Mouse (Mus musculus): ENCODE data around the gene Tagln3.

GRCm38 (mm10) chr16:45720022-45720630 lies 4.3 kb downstream of the Tagln3 start:
- TF ChIP-seq GATA1 (IDR thresholded peaks at IDR 0.05; ENCODE audit: borderline replicate concordance, low read length) (no peak), FLI1 (IDR thresholded peaks at IDR 0.05; ENCODE audit: low read length) (no peak)
